Mouse (Mus musculus) limb, embryonic 12.5 days (tissue): ENCODE results near the gene Ctps2. TPM values are rescaled to one million over a fixed set of nuclear protein-coding genes. Genes with fewer than 3 reads are reported as not detected.

ENCODE experiments used
- ATAC-seq: fragments of 200-750 bp; cut with Nextera tagmentation; 2 replicates; pipeline ENCODE4 v1.8.0; 2017; ENCODE audit warnings: low read depth, moderate TSS enrichment; ENCODE audit not compliant: insufficient number of reproducible peaks, insufficient read depth, low FRiP score, low TSS enrichment
- H3K27ac ChIP-seq: fragments of 300-500 bp; sonication (generic); 2 replicates; pipeline ENCODE4 v1.5.1; 2016; ENCODE audit warnings: mild to moderate bottlenecking, moderate library complexity
- H3K27me3 ChIP-seq: fragments of 300-500 bp; sonication (generic); 2 replicates; pipeline ENCODE4 v1.6.1; 2016; ENCODE audit warnings: mild to moderate bottlenecking, moderate library complexity
- H3K36me3 ChIP-seq: fragments of 300-500 bp; sonication (generic); 2 replicates; pipeline ENCODE4 v1.6.1; 2016; ENCODE audit warnings: mild to moderate bottlenecking, moderate library complexity
- H3K4me1 ChIP-seq: fragments of 300-500 bp; sonication (generic); replicated peaks from 2 replicates; pipeline ENCODE4 v1.6.1; 2016
- H3K4me2 ChIP-seq: fragments of 300-500 bp; sonication (generic); 2 replicates; pipeline ENCODE4 v1.6.1; 2016; ENCODE audit warnings: mild to moderate bottlenecking, moderate library complexity
- H3K4me3 ChIP-seq: fragments of 300-500 bp; sonication (generic); replicated peaks from 2 replicates; pipeline ENCODE4 v1.5.1; 2016; ENCODE audit warnings: mild to moderate bottlenecking
- H3K9ac ChIP-seq: fragments of 300-500 bp; sonication (generic); replicated peaks from 2 replicates; pipeline ENCODE4 v1.6.1; 2016; ENCODE audit warnings: mild to moderate bottlenecking, moderate library complexity
- H3K9me3 ChIP-seq: fragments of 300-500 bp; sonication (generic); 2 replicates; pipeline ENCODE4 v1.6.1; 2016; ENCODE audit warnings: mild to moderate bottlenecking, moderate library complexity
- WGBS: fragments of 180-500 bp; shearing (Covaris S2); methylation state at CpG from one replicate; pipeline ENCODE4 v1.1.7; 2016; 5-methylcytosine and 5-hydroxymethylcytosine counted together
- polyA plus RNA-seq: library from polyadenylated mRNA; unstranded; fragments of >200 nt; fragmentation: Nextera tagmentation; extraction: Ambion mirVana; gene quantifications from 2 replicates; pipeline ENCODE4 v1.2.1, GENCODE M21; 2016

Ctps2 gene
- polyA plus RNA-seq, 1 experiment from 2014 or later, result 118 TPM

GRCm38 (mm10) chrX:162913651-162914050 is 12.6 kb downstream of the Ctps2 start:
- ATAC-seq, result no peak
- 97% methylated on average over 3 of the region's 3 CpGs for WGBS
- Histone ChIP-seq H3K4me2 (no peak overlapping the region), H3K4me3 (no peak overlapping the region), H3K4me1 (no peaks in the 10 kb centered on the region), H3K27ac (no peak overlapping the region), H3K9ac (no peak overlapping the region), H3K27me3 (no peaks in the 10 kb centered on the region), H3K9me3 (no peaks in the 10 kb centered on the region), H3K36me3 (peaks cover 41% of the 10 kb centered on the region)

- Histone ChIP-seq H3K36me3 (peaks cover 34% of the 10 kb centered on the region), H3K9ac (no peak overlapping the region), H3K27me3 (no peaks in the 10 kb centered on the region), H3K9me3 (no peaks in the 10 kb centered on the region), H3K4me1 (no peaks in the 10 kb centered on the region), H3K4me2 (no peak overlapping the region), H3K27ac (no peak overlapping the region), H3K4me3 (no peak overlapping the region)
- WGBS, result 41% methylated on average over 5 of the region's 5 CpGs
- ATAC-seq, result peak; percentile 37; the same call in 1 of the 2 replicates
These were observed 14.7 kb downstream of the Ctps2 start for GRCm38 (mm10) chrX:162915697-162916096.

GRCm38 (mm10) chrX:162921487-162922125 is 20.6 kb downstream of the Ctps2 start:
- Histone ChIP-seq H3K4me1 (no peaks in the 10 kb centered on the region), H3K36me3 (peaks cover 44% of the 10 kb centered on the region; the same call in 1 of the 2 replicates), H3K9me3 (no peaks in the 10 kb centered on the region), H3K9ac (no peak overlapping the region), H3K27me3 (peaks cover 14% of the 10 kb centered on the region), H3K4me2 (no peak overlapping the region), H3K4me3 (no peak overlapping the region), H3K27ac (no peak overlapping the region)
- WGBS, result 93% methylated on average over 8 of the region's 8 CpGs
- no peak for ATAC-seq

- ATAC-seq, result no peak
- Histone ChIP-seq H3K36me3 (peaks cover 39% of the 10 kb centered on the region), H3K4me2 (no peak overlapping the region), H3K27me3 (0 out of 2 replicates have a peak, but pooled peaks cover 4% of the 10 kb centered on the region), H3K27ac (no peak overlapping the region), H3K9me3 (no peaks in the 10 kb centered on the region), H3K4me1 (no peaks in the 10 kb centered on the region), H3K9ac (no peak overlapping the region), H3K4me3 (no peak overlapping the region)
- 89% methylated on average over 2 of the region's 2 CpGs for WGBS
These were observed 30.4 kb downstream of the Ctps2 start for GRCm38 (mm10) chrX:162931467-162931866.

GRCm38 (mm10) chrX:162942027-162942426 is 41.0 kb downstream of the Ctps2 start:
- 70% methylated on average over 1 of the region's 1 CpGs for WGBS
- Histone ChIP-seq H3K9ac (no peak overlapping the region), H3K4me2 (no peak overlapping the region), H3K27me3 (peaks cover 6% of the 10 kb centered on the region), H3K9me3 (no peaks in the 10 kb centered on the region), H3K36me3 (peaks cover 31% of the 10 kb centered on the region; the same call in 1 of the 2 replicates), H3K4me3 (no peak overlapping the region), H3K4me1 (no peaks in the 10 kb centered on the region), H3K27ac (no peak overlapping the region)
- ATAC-seq, result no peak

- Histone ChIP-seq H3K4me3 (no peak overlapping the region), H3K36me3 (no peaks in the 10 kb centered on the region), H3K27ac (no peak overlapping the region), H3K9me3 (no peaks in the 10 kb centered on the region), H3K27me3 (no peaks in the 10 kb centered on the region), H3K9ac (no peak overlapping the region), H3K4me1 (no peaks in the 10 kb centered on the region), H3K4me2 (no peak overlapping the region)
- ATAC-seq, result no peak
- WGBS, result 40% methylated on average over 3 of the region's 3 CpGs
These were observed 48.9 kb downstream of the Ctps2 start for GRCm38 (mm10) chrX:162949811-162950439.

GRCm38 (mm10) chrX:162957921-162958320 is 56.9 kb downstream of the Ctps2 start:
- no peak overlapping the region for H3K9ac ChIP-seq
- 0 out of 2 replicates have a peak, but pooled peaks cover 5% of the 10 kb centered on the region for H3K27me3 ChIP-seq
- 83% methylated on average over 3 of the region's 3 CpGs for WGBS
- H3K27ac ChIP-seq, result no peak overlapping the region
- H3K4me1 ChIP-seq, result no peaks in the 10 kb centered on the region
- no peak for ATAC-seq
- H3K9me3 ChIP-seq, result no peaks in the 10 kb centered on the region
- no peak overlapping the region for H3K4me3 ChIP-seq
- H3K36me3 ChIP-seq, result no peaks in the 10 kb centered on the region
- H3K4me2 ChIP-seq, result no peak overlapping the region

- Histone ChIP-seq H3K27me3 (peaks cover 23% of the 10 kb centered on the region; the same call in 1 of the 2 replicates), H3K4me2 (no peak overlapping the region)
These were observed 62.8 kb downstream of the Ctps2 start for GRCm38 (mm10) chrX:162963840-162964239.

GRCm38 (mm10) chrX:162964383-162964782 is 63.3 kb downstream of the Ctps2 start, which contains the start of gene S100g:
Gene S100g (minus strand): TSS chrX:162964599.
- no peak for ATAC-seq
- Histone ChIP-seq H3K27ac (no peak within 1 kb of the TSS), H3K4me3 (no peak within 1 kb of the TSS), H3K9me3 (no peaks in the 10 kb centered on the region), H3K4me1 (no peaks in the 10 kb centered on the region), H3K4me2 (no peak within 1 kb of the TSS), H3K9ac (no peak within 1 kb of the TSS), H3K27me3 (peaks cover 27% of the 10 kb centered on the region; the same call in 1 of the 2 replicates), H3K36me3 (no peaks in the 10 kb centered on the region)
- 57% methylated on average over 3 of the region's 3 CpGs for WGBS

More at GRCm38 (mm10) chrX:162963840-162964239, 62.8 kb downstream of the Ctps2 start:
- WGBS, result 50% methylated on average over 4 of the region's 4 CpGs
- Histone ChIP-seq H3K36me3 (no peaks in the 10 kb centered on the region), H3K4me1 (no peaks in the 10 kb centered on the region), H3K4me3 (no peak overlapping the region), H3K9me3 (no peaks in the 10 kb centered on the region), H3K9ac (no peak overlapping the region), H3K27ac (no peak overlapping the region)
- no peak for ATAC-seq

GRCm38 (mm10) chrX:162967456-162967855 is 66.4 kb downstream of the Ctps2 start:
- H3K4me2 ChIP-seq, result no peak overlapping the region
- no peak overlapping the region for H3K9ac ChIP-seq
- 80% methylated on average over 8 of the region's 8 CpGs for WGBS
- no peaks in the 10 kb centered on the region for H3K4me1 ChIP-seq
- no peak overlapping the region for H3K4me3 ChIP-seq
- H3K9me3 ChIP-seq, result no peaks in the 10 kb centered on the region
- no peak overlapping the region for H3K27ac ChIP-seq
- peaks cover 27% of the 10 kb centered on the region for H3K27me3 ChIP-seq
- no peak for ATAC-seq
- no peaks in the 10 kb centered on the region for H3K36me3 ChIP-seq

- peaks cover 9% of the 10 kb centered on the region for H3K36me3 ChIP-seq
- H3K4me2 ChIP-seq, result no peak overlapping the region
- H3K4me3 ChIP-seq, result no peak overlapping the region
- H3K27ac ChIP-seq, result no peak overlapping the region
- no peaks in the 10 kb centered on the region for H3K4me1 ChIP-seq
- no peaks in the 10 kb centered on the region for H3K9me3 ChIP-seq
- H3K27me3 ChIP-seq, result peaks cover 5% of the 10 kb centered on the region
- ATAC-seq, result no peak
- no peak overlapping the region for H3K9ac ChIP-seq
- 80% methylated on average over 3 of the region's 3 CpGs for WGBS
These were observed 75.2 kb downstream of the Ctps2 start for GRCm38 (mm10) chrX:162976194-162976593.
